Mouse (Mus musculus) heart, adult 11 months (tissue): ENCODE data around the gene Zc3h18.

Experiments
- DNase-seq: peaks from one replicate; pipeline ENCODE4 v3.0.0; 2022

Gene Zc3h18

DNA sequence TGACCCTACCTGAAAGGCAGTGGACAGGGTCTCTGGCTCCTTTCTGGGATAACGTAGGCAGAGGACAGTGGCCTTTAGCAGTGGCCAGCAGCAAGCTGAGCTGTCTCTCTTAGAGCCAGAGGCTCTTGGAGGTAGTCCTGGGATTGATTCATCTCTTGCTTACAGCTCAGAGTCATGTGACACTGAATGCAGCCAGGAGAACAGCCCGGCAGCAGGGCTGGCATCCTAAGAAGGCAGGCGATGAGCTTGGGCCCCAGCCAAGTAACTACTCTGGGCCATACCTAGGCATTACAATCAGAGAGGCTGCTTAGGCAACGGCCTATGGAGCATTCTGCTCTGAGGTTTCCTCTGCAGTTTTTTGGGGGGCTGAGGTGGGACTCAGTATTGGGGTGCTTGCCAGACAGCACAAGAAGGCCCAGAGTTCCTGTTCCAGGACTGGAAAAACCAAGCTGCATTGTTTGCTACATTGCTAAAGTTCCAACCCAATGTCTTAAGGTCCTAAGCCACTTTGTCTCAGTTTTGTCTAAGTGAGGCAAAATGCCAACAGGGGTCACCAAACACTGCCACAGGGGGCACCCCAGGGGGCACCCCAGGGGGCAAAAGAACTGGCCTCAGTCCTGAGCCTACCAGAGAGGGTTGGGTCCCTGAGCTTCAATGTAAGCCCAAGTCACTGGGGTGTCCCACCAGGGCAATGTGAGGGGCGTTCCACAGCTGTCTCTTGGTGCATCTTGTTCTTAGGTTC lies 28.4 kb upstream of the Zc3h18 start:
- DNase-seq: peak; percentile 91

DNA sequence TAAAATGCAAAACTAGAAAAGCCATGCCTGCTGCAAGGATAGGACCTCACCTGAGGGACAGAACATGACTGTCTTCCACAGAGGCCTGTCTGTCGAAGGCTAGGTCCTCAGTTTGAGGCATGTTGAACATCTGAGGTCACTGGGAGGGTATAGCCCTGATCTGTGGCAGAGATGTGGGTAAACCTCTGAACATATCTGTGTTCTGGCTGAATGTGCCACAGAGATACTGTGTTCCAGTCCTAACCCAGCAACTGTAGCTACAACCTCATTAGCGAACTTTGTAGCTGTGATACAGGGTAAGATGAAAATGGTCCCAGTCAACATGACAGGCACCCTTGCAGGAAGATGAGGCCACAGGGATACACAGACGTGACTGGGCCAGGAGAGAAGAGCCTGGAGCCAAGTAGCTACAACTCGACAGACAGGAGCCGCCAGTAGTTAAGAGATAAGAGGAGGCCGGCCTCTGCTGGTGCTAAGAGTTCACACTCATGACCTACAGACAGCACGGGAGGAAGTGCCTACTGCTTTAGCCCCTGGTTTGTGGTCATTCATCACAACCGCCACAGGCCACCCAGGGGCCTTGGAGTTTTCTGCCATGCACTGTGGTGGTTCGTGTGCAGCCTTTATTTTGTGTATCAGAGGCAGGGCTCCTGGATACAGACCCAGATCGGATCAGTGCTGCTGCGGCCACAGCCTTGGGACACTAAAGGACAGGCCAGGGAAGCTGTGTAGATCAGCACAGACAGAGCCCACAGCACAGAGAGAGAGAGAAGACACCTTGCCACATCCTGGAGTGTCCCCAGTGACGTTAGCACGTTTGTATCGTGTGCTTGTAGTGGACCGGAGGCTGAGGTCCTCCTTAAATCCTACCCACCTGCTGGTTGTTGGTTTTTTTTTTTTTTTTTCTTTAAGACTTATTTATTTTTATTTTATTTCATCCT lies 26.8 kb upstream of the Zc3h18 start:
- no peak for DNase-seq

DNA sequence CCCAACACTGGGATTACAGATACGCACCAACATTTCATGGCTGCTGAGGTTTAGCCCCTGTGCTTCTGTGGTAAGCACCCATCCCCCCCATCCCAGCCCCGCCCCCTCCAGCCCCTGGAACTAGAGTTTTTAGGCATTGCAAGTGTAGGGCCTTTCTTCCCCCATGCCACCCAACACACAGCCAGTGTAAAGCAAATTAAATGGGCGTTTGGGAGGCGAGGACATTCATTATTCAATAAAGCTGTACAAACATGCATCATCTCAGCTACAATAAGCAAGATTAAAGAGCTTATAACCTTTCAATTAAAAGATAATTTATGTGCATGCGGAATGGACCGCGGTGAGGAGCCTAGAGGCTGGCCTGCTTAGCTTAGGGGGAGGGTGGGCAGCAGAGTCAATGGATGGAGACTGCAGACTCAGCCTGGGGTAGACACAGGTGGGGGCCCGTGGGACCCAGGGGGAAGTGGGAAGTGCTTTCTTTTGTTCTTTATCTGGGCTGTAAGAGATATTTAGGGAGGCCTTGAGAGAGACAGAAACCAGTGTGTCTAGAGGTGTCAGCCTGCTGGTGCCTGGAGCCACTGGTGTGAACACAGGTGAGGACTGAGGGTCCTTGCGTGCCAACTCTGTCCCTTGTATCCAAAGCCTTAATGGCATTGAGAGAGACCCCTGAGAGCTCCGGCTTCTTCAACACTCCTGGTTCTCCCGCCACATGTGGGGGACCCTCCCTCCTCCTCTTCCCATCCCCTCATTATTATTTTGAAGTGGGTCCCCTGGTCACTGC lies 25.9 kb upstream of the Zc3h18 start:
- no peak for DNase-seq

DNA sequence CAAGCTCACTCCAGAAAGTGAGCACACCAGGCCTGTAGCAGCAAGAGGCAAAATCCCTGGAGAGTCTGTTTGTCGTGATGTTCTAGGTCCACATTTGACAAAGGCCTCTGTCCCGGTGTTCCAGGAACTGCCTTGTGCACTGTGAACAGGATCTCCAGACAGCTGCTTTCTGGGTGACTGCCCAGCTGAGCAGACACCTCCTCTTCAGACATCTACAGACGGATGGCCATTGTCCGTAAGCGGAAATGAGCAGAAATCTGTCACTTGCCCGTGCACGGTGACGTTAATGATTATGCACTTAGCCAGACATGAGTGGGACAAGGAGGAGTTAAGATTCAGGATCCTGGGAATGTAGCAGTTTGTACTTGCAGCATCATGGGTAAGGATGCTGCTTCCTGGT lies 22.3 kb upstream of the Zc3h18 start:
- no peak for DNase-seq

DNA sequence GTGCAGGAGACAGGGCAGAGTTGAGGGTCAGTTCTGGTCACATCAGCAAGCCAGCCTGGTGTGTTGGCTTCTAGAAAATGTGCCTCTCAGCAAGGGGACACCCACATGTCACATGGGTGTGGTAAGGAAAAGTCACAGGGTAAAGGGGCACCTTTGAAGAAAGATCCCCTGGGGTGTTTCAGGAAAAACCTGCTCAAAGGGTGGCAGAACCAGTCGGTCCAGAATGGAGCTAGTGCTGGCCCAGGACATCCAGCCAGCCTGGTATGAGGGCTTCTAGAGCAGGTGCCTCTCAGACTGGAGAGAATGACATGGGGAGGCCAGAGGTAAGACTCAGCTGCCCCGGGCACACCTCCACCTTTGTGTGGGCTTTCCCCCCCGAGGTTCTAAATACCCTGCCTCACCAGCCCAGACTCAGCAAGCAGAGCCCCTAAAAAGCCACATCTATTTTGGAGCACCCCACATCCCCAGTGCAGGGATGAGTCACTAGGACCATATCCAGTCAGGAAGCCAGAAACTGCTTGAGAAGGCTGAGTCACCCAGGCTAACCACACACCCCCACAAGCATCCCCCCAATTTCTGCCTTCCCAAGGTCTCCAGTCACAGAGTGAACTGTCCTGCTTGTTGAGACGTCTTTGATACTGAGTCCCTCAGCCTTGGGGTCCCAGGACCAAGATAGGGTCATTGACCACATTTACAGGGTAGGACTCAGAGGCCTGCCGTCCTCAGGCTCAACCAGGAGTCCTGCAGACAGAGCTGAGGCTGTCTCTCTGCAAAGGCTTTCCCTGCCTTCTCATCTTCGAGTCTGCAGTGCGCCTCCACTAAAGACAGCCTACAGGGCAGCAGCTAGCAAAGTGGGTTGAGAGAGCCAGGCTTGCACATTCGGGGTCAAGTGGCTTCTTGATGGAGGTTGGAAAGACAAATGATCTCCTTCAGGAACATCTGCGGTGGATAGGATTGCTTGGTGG lies 20.5 kb upstream of the Zc3h18 start:
- no peak for DNase-seq

DNA sequence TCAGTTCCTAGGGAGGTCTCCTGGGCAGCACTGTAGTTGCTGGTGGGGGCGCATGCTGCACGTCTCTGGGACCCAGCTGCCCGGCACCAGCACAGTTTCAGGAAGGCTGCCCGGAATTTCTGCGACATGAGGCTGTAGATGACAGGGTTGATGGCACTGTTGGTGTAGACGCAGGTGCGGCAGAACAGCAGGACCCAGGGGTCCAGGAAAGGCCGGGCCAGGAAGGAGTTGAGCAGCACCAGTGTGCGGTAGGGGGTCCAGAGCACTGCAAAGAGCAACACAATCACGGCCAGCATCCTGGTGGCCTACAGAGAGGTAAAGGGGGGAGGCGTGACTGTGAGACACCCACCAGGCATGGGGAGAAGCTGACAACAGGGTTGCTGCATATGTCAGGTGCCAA lies 19.2 kb upstream of the Zc3h18 start:
- no peak for DNase-seq

DNA sequence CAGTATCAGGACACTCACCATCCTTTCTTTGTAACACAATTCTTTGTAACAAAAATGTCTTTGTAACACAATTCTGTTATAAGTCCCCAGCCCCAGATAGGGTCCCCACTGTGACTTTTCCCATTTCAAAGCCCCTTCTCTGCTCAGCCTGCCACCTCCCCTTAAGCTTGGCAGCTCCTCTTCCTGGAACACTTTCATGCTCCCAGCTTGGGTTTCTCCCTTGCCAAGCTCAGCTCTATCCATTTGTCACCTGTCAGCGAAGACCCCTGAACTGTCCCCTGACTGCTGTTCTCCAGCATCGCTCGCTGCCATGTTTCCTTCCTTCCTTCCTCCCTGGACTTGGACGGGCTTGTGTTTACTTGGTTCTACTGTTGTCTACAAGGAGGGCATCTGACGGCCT lies 18.8 kb upstream of the Zc3h18 start:
- DNase-seq: no peak

DNA sequence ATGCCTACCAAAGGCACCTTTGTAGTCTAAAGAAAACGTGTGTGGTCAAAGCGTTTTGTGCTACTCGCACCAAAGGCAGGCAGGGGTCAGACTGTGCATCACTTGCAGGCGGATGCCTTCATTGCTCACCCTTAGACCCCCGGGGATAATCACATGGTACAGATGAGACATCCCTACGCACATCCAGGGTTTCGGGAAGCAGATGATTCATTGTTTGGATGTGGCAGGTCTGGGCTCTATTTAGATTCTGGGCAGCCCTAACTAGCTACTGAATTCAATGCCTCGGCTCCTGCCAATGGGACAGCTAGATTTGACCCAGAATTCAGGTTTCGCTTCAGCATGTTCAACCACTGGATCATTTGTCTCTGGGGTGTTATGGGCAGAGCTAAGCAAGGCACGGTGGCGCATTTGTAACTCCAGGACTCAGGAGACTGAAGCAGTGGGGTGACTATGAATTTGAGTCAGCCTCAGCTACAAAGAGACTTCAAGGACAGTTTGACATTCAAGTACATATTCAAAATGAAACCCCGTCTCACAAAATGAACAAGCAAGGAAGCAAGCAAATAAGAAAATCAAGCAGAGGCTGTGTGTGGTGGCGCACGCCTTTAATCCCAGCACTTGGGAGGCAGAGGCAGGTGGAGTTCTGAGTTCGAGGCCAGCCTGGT lies 17.2 kb upstream of the Zc3h18 start:
- DNase-seq: no peak

DNA sequence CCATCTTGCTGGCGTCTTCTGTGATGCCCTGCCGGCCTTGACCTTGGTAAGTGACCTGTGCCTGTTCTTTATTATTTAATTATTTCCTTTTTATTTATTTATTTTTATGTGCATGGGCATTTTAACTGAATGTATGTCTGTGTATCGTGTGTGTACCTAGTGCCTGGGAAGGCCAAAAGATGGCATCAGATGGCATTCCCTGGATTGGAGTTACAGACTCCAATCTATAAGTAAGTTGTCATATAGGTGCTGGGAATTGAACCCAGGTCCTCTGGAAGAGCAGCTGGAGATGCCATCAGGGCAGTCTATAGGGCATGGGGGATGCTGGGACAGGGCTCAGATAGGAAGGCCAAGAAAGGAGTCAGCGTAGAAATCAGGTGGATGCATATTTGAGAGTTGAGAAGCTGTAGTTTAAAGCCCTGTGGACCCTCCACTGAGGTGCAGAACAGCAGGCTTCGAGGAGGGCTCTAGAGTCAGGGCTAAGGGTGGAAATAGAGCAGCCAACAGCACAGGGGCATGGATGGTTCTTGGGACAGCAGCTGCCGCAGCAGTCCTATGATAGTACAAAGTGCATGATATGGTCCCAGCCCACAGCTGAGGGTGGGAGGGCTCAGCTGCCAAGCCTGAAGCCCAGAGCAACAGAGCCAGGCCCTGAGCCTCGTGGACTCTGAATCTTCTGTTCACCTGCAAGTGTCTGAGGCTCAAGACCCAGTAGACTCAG lies 15.6 kb upstream of the Zc3h18 start, which contains the start of gene Trhr2:
Gene Trhr2, minus strand, starts transcription at position 51 of the 721 bp plus-strand sequence.
- DNase-seq: no peak

DNA sequence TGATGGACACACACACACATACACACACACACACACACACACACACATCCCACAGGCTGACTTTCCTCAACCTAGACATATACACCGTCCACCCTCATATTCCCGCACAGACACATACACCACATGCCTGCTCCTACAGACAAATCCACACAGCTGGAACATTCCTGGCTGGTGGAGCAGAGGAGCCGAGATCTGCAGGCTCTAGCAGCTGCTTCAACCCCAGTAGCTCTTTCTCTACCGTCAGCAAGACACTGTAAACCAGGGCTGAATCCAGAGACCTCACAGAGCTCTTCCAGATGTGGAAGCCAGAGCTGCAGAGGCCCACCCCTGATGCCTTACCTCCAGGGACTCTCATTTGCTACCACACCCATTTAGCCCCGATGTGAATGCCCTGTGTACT lies 14.1 kb upstream of the Zc3h18 start:
- no peak for DNase-seq

DNA sequence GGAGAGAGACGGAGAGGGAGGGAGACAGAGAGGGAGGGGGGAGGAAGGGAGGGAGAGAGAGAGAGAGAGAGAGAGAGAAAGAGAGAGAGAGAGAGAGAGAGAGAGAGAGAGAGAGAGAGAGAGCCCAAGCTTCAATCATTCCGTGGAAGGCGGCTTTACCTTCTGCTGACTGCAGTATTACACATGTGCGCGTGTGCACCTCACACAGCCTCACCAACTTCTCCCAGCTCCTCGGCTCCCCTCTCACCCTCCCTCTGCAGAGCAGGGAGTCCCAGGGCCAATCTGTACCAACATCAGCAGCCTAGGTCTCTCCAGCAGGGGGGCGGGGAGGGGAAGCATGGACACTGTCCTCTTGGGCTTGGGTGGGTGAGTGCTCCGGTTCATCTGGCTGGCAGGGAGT lies 13.4 kb upstream of the Zc3h18 start:
- no peak for DNase-seq

DNA sequence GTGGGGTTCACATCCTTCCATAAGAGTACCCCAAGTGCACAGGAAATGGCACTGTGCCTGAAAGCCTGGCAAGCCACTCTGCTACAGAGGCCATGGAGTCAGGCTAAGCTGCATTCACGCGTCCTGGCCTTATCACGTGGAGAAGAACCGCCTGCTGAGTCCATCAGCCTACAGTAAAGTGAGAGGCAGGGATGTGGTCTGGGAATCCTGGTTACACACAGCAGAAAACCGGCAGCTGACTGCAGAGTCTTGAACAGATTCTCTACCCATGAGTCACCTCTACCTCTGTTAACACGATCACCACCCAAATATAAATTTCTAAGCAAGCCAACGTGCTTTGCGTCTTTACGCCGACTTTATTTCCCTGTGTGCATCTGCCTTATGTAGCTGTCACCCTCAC lies 7.9 kb upstream of the Zc3h18 start:
- DNase-seq: no peak

DNA sequence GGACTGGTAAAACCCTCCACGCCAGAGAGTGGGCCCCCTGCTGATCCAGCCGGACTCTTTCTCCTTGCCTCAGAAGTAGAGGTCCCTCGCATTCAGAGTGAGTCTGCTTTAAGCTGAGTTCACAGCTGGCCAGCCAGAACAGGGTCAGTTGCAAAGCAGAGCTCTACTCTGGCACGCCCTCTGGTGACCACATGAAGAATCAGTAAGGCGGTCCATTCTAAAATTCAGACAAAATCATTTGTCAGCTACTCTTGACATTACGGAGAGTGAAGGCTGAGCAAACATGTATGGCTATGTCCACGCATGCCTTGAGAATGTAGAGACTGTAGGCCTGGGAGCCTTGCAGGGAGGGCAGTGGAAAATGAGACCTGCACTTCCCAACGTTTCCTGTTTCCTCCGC lies 6.7 kb upstream of the Zc3h18 start:
- peak; percentile 91 for DNase-seq

DNA sequence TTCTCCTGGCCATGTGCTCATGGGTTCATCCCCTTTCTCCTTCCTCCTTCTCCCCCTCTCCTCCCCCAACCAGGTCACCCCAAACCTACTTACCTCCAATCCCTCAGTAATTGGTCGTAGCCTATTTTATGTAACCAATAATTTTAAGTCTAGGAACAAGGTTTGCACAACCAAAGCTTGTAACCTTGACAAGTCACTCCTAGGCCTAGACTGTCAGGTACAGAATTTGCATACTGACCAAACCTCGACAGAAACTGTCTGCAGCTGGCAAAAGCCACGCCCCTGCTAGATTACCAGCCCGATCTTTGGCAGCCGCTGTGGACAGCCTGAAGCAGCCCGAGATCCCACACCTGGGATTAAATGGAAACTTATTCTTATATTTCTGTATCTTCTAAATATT lies 4.7 kb upstream of the Zc3h18 start:
- no peak for DNase-seq

DNA sequence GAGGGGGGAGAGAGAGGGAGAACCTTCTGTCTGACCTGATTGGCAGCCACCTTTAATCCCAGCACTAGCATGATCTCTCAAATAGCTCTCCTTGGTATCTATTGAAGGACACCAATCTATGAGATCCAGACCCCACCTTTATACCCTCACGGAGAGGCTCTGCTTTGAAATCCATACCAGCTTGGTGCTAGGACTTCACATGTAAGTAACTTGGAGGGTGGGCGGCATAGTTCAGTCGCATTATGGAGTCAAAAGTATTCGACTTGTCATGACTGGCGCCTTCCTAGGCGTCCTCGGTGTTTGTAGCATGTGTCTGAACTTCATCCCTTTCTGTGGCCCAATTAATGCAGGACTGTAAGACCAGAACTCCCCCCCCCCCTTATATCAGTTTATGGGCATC lies 1.1 kb upstream of the Zc3h18 start:
- DNase-seq: no peak

DNA sequence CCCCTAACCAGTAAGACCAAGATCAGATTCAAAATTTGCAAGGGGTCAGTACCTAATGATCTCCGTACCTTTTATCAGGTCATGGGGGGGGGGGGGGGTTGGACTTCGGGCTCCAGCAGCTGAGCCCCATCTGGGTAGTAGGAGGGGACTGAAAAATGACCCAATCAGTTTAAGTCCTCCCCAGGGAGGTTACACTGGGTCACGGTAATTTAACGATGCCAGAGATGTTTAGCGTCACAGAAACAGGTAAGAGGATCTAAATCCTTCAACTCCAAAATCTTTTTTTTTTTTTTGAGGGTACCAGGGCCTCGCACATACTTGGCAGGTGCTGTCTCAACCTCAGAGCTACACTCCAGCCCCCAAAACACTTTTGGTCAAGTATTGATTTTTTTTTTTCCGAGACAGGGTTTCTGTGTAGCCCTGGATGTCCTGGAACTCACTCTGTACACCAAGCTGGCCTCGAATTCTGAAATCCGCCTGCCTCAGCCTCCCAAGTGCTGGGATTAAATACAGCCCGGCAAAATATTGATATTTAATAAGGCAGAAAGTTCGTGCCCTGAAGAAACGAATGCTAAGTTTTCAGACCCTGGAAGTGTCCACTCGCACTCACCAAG lies 551 bp upstream of the Zc3h18 start:
- DNase-seq: no peak

DNA sequence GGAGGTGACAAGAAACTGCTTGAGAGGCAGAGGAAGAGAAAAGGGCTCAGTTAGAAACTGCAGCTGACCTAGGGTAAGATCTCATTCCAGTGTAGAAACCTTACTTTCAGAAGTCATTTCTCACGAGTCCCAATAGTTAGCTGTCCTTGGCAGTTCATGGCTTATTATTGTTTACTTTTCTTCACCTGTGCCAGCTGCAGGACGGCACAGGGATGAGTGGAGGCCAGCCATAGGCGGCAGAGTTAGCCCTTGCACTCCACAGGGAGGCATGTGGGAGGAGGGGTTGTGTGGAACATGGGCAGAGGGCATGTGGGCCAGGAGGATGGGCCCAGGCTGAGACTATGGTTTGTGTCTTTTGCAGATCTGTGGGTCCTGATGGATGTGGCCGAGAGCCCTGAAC lies 6.6 kb downstream of the Zc3h18 start:
- DNase-seq: no peak

DNA sequence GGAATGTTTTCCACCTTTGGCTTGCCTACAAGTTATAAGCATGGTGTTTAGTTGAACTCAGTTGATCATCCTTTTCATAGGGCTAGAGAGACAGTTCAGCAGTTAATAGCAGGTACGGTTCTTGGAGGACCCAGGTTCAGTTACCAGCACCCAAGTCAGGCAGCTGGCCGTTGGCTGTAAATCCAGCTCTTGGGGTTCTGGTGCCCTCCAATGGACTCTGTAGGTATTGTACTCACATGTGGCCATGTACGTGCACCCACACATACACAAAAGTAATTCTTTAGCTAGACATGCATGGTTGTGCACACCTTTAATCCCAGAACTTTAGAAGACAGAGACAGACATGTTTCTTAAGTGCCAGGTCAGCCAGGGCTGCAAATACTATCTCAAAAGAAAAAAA lies 12.9 kb downstream of the Zc3h18 start:
- DNase-seq: no peak

DNA sequence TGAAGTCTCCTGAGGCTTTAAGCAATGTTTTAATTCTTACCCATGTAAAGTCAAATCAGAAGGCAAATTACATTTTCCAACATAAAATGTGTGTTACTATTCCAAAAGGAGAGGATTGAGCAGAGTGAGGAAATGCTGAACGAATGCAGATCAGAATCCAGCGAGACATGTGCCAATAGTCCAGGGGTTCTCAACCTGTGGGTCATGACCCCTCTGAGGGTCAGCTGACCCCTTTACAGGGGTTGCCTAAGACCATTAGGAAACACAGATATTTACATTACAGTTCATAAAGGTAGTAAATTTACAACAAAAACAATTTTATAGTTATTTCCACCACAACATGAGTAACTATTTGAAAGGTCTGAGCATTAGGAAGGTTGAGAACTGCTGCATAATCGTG lies 14.3 kb downstream of the Zc3h18 start:
- DNase-seq: no peak

DNA sequence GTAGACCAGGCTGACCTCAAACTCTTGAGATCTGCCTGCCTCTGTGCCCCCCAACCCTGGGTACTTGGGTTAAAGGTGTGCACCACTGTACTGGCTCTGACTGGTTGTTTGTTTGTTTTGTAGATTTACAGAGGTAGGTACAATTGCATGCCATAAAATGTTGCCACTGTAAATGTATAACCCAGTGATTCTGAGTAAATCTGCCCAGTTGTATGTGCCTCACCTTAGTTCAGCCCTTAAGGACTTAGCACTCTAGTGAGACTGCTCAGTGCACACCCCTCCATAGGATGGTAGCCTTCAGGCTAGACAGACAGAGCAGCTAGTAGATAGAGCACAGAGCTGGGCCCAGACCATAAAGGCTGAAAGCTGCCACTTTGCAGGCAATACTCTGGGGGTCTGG lies 17.3 kb downstream of the Zc3h18 start:
- no peak for DNase-seq

DNA sequence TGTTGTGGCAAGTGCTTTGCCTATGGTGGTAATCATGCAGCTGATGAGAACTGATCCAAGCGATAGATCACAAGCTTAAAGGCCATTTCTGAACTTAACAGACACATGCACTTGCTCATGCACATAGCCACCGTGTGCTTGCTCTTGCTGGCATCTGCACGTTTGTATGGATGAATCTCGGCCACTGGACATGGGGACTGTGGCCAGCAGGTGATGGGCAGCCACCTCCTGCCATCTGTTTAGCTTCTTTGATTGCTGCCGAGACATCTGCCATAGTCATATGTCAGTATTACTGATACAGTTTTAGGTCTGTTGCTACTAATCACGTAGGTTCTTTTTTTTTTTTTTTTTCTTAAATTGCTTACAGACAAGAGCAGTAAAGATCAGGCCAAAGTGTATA lies 18.9 kb downstream of the Zc3h18 start:
- DNase-seq: no peak
